Mouse (Mus musculus): ENCODE measurements around the gene Slit3.

The Slit3 gene

DNA sequence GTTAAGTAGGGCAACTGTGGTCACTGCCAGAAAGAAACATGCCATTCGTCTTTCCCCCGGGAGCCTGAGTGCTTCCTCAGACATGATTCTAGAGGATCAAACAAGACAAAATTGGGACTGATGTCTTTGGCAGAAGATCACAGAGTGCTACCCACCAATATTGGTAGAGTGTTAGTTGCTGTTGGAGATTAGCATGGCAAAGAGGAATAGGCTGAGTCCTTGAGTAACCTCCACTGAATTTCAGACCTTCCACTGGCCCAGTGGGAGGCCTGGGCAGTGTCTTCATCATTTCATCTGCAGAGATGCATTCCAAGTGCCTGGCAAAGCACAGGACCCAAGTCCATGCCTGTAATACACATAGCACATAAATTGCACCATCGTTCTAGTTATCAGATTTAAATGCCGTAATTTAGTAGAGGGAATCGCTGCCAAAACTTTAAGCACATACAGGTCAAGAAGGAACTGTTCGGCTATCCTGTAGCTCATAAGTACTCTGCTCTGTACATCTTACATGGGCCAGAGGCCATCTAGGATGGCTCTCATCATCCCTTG, 77.6 kb downstream of the Slit3 start:
- DNase-seq (ENCODE audit: low spot score) = no peak

DNA sequence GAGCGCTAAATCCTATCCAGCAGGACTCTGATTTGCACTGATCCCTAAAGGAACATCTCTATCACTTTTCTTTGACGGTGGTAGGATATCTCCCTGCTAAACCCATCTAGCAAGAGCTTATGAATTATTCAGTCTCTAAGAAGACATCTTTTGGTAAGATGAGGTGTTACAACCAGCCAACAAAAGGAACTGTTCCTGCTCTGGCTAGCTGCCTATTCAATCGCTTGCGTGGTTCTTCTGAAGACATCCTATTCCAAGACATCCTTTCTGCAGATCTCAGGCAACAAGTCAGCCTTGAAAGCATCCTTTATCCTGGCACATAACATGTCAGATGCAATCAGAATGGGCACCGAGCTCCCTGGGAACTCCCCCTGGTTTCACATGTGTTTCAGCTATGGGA, 81.3 kb downstream of the Slit3 start:
- DNase-seq (ENCODE audit: low spot score) = no peak

DNA sequence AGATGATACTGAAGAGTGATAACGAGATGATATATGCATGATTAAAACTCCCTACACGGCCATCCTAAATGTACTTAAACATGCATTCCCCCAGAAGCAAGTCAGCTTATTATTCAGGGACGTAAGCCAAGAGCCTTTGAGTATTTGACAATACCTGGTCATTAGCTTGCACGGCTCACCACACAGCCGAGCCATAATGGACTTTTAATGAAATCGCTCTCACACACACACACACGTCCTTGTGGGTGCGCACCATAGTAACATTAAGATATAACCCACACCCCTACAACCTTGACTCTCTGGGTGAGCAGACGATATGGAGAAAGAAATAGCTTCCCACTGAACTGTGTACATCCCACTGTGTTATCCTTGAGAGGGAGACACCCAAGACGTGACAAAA, 82.6 kb downstream of the Slit3 start:
- no peak for DNase-seq (ENCODE audit: low spot score)

DNA sequence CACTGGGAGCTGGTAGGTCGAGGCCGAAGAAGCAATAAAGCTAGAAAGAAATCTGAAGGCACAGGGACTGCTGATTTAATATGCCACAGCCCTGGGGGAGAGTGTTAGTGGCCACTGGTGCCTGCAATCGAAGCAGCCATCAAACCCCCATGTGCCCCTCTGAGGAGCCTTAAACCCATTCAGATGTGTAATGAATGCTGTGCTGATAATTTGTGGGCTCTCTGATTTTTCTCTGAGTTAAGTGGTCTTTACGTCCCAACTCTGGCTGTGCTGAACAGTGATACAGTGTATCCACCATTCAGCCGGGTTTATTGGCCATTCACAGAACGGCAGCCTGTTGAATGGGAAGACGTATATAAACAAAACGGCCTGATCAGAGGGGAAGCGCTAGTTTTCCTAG, 83.1 kb downstream of the Slit3 start:
- no peak for DNase-seq (ENCODE audit: low spot score)

DNA sequence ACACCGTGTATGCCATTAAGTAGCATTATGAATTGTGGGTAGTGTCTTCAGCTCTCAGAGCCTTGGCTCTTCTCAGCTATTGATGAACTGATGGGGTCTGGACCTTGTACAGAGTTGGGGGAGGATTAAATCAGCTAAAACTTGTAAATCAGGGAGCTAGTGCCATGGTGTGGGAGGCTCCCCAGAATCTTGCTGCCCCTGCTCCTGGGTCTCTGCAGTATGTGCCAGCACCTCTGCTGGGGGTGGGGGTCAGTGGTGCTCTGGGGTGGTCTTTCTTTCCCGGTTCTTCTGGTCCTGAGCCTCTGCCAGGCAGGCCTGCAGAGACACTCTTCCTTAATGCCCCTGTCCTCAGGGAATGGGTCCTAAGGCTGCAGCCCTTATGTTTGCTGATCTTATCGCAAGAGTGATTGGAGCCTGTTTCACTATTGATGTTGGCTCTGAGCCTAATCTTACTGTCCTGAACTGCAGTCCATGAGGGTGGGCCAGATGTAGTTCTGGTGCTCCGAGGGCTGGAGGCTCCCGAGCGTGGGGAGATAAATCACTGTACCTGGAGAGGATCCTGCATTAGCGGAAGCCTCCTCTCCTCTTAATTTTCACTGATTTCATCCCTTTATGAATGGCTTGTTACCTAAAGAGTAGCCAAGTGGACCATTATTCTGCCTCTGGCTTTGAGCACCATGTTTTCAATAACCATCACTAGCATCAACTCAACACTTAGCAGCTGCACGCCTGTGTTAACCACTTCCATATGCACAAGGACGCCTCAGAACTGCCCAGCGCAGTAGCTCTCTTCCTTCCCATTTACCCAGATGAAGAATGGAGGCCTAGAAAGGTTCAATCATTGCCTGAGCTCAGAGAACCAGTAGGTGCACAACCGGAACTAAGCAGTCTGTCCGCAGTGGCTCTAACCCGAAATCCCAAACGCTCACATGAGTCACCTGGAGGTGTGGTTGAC, 90.0 kb downstream of the Slit3 start:
- no peak for DNase-seq (ENCODE audit: low spot score)

DNA sequence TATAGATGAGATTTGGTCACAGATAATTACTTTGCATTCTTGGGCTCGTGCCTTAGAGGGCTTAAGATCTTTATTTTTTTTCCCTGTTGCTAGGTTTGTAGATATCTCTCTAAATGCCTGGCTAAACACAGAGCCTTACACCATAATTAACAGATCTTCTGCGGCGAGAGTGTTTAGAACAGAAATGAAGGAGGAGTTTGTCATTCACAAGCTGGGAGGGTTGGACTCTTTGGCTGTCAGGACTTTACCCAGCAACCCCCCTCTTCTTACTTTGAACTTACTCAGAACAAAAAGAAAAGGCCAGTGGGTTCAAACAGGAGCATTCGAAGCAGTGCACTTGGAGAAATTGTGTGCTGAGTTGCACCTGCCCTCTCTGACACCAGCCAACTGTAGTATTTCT, 103.0 kb downstream of the Slit3 start:
- no peak for DNase-seq (ENCODE audit: low spot score)

DNA sequence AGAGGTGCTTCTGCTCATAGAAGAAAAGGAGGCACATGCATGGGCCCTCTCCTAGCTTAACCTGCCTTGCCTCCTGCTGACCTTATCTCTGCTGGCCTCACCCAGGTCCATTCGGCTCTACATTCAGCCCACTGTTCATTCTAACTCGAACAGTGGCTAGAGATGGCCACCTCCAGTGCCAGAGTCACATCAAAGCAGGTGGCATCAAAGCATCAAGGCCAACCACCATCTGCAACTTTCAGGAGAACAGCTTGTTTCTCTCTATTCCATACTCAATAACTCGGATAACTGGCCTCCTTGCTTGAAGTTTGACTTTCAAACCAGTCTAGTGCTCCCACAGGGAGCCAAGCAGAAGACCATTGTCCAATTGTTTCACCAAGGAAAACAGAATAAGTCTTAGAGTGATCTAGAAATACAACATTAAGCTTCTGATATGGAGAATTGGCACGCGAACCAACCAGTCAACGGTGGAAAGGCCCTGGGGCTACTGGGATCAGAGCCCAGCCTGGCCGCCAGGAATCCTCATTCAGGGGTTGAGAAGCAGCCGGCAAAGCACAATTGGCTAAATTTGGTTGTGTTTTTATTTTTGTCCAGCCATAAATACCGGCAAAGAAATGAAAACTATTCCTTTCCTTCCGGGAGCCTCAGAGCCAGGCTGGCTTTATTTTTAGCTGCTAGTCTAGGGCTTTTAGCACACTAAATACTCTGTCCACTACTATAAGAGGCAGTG, 110.5 kb downstream of the Slit3 start:
- no peak for DNase-seq (ENCODE audit: low spot score)

DNA sequence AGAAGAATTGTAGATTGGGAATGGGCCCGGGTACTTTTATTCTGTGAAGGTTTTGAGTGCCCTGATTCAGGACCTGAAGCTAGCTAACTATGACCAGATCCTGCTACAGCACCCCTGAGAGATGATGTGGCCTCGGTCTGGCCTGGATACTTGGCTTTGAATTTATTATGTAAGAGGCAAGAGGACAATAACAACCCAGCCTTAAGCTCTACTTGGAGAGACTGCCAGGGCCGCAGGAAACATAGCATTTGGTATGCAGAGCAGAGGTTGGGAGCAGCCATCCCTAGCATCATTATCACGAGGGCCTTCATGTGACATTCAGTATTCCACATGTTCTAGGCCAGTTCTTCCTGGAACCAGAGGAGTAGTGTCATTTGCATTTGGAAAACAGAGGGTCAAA, 111.3 kb downstream of the Slit3 start:
- no peak for DNase-seq (ENCODE audit: low spot score)

DNA sequence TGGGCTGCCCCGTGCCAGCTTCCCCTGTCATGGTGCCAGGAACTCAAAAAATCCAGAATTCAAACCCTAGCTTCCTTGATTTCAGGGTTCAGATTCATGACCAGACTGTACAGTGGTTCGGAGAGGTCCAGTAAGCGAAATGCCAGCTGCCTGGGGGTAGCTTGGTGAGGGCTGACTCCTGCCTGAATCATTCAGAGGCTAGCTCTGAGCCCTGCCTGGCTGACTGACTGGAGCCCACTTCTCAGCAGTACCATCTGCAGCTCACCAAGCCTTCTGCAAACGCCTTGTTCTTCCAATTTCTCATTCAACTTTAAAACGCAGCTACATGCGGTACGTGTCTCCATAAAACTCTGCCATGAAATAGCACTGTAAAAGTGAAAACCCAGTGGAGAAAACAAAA, 120.4 kb downstream of the Slit3 start:
- no peak for DNase-seq (ENCODE audit: low spot score)

DNA sequence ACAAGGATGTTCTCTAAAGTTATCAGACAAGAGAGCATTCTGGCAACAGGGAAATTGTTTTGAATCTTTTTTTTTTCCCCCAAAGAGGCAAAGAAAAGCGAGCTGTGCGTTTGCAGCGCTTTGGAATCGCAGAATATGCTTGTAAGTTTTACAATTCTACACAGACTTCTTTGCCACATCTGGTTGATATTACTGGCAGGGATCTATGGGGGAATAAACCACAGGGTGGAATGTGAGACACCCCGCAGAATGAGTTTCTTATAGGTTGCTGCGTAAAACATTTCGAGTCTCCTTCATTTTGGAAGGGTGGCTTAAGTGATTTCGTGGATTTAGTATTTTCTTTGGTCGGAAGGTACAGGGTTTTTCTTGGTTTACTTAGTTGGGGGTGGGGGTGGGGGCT, 122.6 kb downstream of the Slit3 start:
- no peak for DNase-seq (ENCODE audit: low spot score)

DNA sequence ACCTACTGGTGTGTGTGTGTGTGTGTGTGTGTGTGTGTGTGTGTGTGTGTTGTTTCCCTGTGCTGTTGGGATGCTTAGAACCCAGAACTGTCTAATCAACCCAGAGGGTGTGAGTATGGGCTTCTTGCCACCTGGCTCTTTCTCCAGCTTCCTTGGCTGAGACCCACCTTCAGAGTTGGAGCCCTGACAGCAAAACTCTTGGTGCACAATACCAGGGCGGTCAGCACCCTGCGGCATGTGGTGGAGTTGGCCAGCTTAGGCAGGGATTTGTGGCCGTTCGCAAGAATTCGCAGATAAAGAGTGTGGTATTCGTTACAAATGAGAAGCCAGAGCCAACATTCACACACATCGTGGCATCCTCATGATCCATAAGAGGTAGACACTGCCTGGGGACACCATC, 123.5 kb downstream of the Slit3 start:
- no peak for DNase-seq (ENCODE audit: low spot score)

DNA sequence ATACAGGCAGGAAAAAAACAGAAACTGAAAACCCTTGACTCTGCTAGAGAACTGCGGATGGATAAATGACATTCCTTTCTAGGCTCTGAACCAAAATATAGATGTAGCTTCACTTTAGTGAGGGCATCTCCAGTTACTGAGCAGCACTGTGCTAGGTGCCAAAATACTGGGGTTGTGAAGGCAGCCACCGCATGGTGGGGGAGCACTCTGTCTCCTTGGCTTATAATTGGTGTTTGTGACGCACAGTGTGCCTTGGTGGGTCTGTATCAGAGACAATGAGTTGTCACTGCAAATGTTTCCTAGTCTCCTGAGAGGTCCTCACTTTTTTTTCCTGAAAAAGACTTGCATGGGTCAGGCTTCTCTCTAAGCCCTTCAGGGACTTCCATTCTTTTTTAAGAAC, 125.6 kb downstream of the Slit3 start:
- no peak for DNase-seq (ENCODE audit: low spot score)

DNA sequence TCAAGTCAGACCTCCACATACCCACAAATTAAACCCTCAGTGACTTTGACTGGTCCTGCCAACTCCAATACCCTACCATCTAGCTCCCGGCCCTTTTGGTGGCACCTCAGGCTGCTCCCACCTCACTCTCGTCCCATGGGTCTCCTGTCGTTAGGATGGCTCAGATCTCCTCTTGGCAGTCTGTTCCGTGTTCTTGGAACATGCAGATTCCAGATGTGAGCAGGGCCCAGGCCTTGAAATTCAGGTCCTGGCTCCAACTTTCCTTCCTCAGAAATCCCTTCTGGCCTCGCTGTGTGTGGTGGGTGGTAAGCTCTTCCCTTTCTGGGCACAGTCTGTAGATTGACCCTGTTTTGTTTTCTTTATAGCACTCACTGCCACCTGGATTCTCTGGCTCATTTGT, 127.1 kb downstream of the Slit3 start:
- DNase-seq (ENCODE audit: low spot score) = no peak

DNA sequence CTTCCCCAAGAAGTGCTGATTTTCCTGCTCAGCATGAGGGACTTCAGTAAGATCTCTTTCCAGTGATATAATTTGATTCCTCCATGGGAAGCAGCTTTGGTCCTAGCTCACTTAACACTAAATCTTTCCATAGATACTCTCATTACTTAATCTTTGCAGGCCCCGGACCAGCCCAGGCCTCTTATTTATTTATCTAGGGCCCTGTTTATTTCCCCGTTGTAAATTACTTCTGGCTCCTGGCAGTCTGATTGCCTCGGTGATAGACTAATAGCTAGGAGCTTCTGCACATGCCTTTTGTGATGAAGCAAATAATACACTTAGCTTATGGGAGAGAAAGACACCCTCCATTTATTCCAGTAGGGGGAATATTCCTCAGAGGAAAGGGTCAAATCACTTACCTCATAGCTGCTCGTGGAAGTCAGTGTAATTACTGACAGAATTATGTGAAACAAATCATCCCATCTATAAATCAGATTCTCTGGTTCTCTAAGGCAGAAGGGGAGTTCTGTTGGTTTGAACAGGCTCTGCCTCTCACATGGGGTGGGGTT, 129.9 kb downstream of the Slit3 start:
- DNase-seq (ENCODE audit: low spot score) = no peak

DNA sequence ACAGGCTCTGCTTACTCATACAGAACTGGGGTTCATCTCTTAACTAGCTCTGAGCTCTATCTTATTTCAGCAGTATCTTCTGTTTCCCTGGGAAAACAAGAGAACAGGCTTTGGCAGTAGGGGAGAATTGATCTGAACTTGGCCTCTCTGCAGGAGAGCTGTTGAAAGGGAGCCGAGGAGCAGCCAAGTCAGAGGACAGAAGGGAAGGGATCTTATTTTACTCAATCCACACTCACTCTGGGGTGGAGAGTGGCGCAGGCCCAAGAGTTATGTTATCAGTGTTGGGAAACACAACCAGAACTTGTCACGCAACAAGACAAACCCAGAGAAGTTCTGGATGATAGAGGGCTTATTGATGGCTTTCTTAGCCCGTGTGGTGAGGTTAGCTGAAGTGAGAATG, 130.9 kb downstream of the Slit3 start:
- DNase-seq (ENCODE audit: low spot score) = no peak

DNA sequence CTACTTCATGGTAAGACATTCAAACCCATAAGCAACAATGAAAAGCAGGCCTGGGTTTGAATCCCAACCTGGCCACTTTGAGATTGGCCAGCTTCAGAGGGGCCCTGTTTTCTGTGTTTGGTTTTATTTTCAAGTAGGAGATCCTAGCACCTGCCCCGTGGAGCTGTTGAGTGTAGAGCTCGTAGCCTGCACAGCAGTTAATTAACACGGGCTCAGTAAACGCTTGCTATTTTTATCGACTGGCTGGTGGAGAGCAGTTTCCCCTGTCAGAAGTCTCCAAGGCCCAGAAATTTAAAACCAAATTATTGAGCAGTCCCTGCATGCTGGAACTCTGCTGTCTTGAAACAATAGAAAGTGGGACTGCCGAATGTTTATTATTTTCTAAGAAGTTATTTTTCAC, 136.3 kb downstream of the Slit3 start:
- no peak for DNase-seq (ENCODE audit: low spot score)

DNA sequence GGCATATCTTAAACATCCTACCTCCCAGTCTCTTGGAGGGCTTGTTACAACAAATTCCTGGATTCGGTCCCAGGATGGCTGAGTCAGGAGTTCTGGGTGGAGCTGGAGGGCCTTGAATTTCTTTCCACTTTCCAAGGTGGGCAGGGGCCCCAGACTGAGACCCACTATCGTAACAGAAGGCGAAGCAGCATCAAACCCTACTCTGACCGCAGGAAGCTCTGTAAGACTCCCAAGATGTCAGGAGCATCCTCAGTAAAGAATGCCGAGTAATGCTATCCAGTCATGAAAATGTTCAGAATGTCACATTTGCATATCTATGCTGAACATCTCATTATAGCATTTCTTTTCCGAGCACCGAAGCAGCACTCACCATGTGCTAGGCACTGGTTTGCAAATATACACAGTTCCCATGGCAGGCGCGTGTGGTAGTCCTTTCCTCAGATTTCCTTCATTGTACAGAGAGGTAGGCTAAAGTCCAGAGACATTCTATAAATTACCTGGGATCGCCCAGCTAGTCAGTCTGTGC, 140.6 kb downstream of the Slit3 start:
- no peak for DNase-seq (ENCODE audit: low spot score)

DNA sequence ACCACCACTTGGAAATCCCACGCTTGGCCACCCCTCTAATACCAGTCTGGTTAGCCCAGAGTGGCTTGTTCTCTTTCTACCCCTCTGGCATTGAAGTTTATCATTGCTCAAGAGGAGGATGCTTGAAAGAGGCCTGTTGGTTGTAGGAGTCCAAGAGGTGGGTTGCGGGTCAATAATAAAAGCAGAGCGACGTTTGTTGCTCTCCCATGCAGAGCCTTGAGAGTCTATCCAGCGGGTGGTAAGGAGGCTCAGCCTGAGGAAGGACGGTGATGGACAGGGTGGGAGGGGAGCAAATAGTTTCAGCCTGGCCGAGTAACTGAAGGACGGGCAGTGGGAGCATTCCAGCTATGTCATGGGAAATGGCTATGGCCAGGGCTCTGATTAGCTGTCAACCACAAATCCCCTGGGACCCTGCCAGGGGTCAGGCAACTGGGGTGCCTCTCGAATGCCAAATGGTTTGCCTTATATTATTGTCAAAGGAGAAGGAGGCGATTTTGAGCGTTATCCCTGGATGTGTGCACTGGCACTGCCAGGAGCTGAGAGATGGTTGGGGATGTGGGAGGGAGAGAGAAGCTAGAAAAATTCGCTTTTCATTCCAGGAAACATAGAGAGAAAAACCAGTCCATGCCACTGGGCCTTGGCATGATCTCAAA, 141.4 kb downstream of the Slit3 start:
- DNase-seq (ENCODE audit: low spot score) = no peak

DNA sequence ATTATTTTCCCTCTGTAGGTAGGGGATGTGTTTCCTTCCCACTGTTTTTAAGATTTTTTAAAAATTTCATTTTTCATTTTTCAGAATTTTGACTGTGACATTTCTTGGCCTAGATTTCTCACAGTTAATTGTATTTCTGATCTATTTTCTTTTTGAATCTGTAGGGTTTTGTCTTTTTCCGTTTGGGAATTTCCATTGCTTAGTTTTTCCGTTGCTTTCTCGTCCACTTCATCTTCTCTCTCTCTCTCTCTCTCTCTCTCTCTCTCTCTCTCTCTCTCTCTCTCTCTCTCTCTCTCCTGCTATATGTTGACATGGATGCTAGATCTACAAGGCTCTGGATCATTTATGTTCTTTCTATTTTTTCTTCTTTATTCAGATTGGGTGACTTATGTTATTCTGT, 143.7 kb downstream of the Slit3 start:
- no peak for DNase-seq (ENCODE audit: low spot score)

DNA sequence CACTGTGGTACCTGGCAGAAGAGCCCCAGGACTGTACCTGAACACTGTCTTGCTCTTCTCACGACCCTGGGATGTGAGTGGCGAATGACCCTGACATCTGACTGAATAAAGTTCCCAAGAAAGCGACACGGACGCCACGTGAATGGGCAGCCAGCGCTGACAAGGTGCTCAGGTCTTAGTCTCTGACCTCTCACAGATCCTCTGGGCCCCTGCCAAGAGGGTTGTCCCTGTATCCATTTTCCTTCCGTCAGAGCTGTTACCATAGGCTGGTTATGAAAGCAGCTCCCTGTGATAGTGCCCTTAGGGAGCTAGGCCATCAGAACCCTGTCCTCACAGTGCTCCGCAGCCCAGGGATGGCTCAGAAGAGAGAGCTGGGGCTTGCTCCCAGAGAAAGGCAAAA, 149.4 kb downstream of the Slit3 start:
- no peak for DNase-seq (ENCODE audit: low spot score)

DNA sequence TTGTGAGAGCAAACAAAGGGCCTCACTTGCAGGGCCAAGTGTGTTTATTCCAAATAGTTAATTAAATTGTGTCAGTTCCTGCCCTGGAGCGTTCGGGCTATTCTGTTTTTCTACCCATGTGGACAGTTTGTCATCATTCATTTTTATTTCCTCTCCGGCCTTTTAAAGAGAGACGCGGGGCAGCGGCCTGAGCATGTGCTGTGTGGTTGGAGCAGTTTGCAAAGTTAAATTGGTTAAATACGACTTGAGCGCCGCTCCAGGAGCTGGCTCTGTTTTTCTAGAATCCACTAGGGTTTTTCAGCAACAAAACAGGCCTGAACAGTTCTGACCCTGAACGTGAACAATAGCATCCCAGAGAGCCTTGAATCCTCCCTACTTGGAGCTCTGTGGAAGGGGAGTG, 152.4 kb downstream of the Slit3 start:
- no peak for DNase-seq (ENCODE audit: low spot score)

DNA sequence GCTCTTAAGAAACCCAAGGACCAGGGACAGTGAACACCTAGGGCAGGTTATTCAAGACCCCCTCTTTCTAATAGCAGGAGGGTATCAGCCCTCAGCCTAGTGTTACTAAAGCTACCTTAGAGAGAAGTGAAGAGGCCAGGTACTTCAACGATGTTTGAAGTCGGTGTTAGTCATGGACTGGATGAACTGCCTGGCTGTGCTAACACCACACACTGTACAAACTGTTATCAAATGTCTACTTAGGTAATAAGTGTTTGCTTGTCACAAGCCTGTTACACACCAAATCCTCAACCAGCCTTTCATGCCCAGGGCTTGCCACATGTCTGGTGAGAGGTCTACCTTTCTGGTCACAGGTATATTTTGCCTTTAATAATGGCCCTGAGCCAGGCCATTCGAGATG, 153.0 kb downstream of the Slit3 start:
- DNase-seq (ENCODE audit: low spot score) = no peak

Measured in T-cell, adult 2 months (primary cell).